Mouse (Mus musculus) left cerebral cortex, adult 8-10 months (tissue): Measurements from ENCODE around the gene Ppp1r3c. TPM values are rescaled to one million over a fixed set of nuclear protein-coding genes. Genes with fewer than 3 reads are reported as not detected.

Experiments
- DNase-seq, 2 experiments: peaks; one replicate each; pipeline ENCODE4 v3.0.0; 2022; ENCODE audit warnings: low spot score in 2 of 2
- total RNA-seq, 4 experiments: library from RNA; stranded (reverse); gene quantifications; 2 replicates each; pipeline ENCODE4 v1.2.4; 2022

Gene Ppp1r3c
- total RNA-seq, 4 experiments from 2014 or later: 44.9 to 49.2 (median 46.9) TPM

- no peak for DNase-seq
Observed at GRCm38 (mm10) chr19:36682560-36682959, 53.9 kb downstream of the Ppp1r3c start.

Other genes starting within 250 kb of the Ppp1r3c start
- gene Hectd2, start 182.0 kb downstream of the Ppp1r3c start, total RNA-seq: 10 to 100 TPM; 15.9 to 18.4 (median 17.6) TPM
- 100 to 1,000 TPM; 105 to 124 (median 108) TPM for gene Tnks2, start 97.6 kb upstream of the Ppp1r3c start, total RNA-seq
- gene Fgfbp3, start 183.0 kb upstream of the Ppp1r3c start, total RNA-seq: 1 to 10 TPM; 5.3 to 6.8 (median 6.4) TPM
- 10 to 100 TPM; 20.8 to 24.2 (median 22.5) TPM for gene Btaf1, start 189.4 kb upstream of the Ppp1r3c start, total RNA-seq